Mouse (Mus musculus) megakaryocyte, embryonic 14.5 days (primary cell): ENCODE data around the gene Tmem97.

Experiments used
- FLI1 ChIP-seq: IDR thresholded peaks from 2 replicates; pipeline ENCODE4 v1.6.1; 2012; ENCODE audit warnings: low read length, inconsistent platforms, mixed read lengths
- GATA1 ChIP-seq: IDR thresholded peaks from 3 replicates; pipeline ENCODE4 v1.6.1; 2012; ENCODE audit warnings: mixed read lengths, low read length, inconsistent platforms, borderline replicate concordance

GRCm38 (mm10) chr11:78499543-78499942 is 51.0 kb downstream of the Tmem97 start:
- TF ChIP-seq GATA1, result no peak
- TF ChIP-seq FLI1, result no peak
